Comparison of ENCODE assay signal across 9 mouse cellular contexts in genomic region chr1:36269121-36269795, GRCm38 (mm10). TPM values are rescaled to one million over a fixed set of nuclear protein-coding genes. Genes with fewer than 3 reads are reported as not detected.
DNase-seq lines count a peak whose midpoint lies in the region; ATAC-seq and TF ChIP-seq lines count a peak whose summit lies in the region.
"Had no signal": no experiment of that assay in that cellular context is flagged by ENCODE, and none has a peak within 500 bp of the region (broad histone marks: within the 10 kb centered on the region; RNA-seq: fewer than 3 reads in every experiment).

No protein-coding gene starts in this region.

- DNase-seq in heart, postnatal 10 days = no peak
- DNase-seq in limb, embryonic 14.5 days (ENCODE audit: low spot score) = no peak
- DNase-seq in ovary, adult 18-20 months (ENCODE audit: low spot score) = no peak
- DNase-seq in spleen, postnatal 36 days (ENCODE audit: low spot score in 2 of 2) = no peak
- DNase-seq in layer of hippocampus, adult 9-10 months (ENCODE audit: low spot score) = no peak

- peak; percentile 14 for TF ChIP-seq CTCF in ES-Bruce4 (IDR thresholded peaks at IDR 0.05; ENCODE audit: low read depth, low read length)

- H3K9me3 ChIP-seq in heart, embryonic 15.5 days (replicated peaks) = no peaks in the 10 kb centered on the region
- no peaks in the 10 kb centered on the region for H3K9me3 ChIP-seq in ES-Bruce4 (replicated peaks; ENCODE audit: control insufficient read depth, insufficient read depth, low read length, poor library complexity, severe bottlenecking)
- no peaks in the 10 kb centered on the region for H3K9me3 ChIP-seq in forebrain, embryonic 13.5 days (replicated peaks)
- no peaks in the 10 kb centered on the region for H3K9me3 ChIP-seq in limb, embryonic 14.5 days (ENCODE audit: control insufficient read depth, low read length)

- peak overlapping the region; percentile 33 for H3K4me3 ChIP-seq in heart, embryonic 15.5 days
- peak overlapping the region; percentile 56 for H3K4me3 ChIP-seq in ES-Bruce4 (ENCODE audit: low read depth, low read length)
- peak overlapping the region; percentile 10 for H3K4me3 ChIP-seq in forebrain, embryonic 13.5 days
- peak overlapping the region; percentile 13; the same call in 1 of the 2 replicates for H3K4me3 ChIP-seq in limb, embryonic 14.5 days (replicated peaks; ENCODE audit: low read length)
- H3K4me3 ChIP-seq: myocyte had no signal

- H3K36me3 ChIP-seq in heart, embryonic 15.5 days = no peaks in the 10 kb centered on the region
- no peaks in the 10 kb centered on the region for H3K36me3 ChIP-seq in ES-Bruce4 (ENCODE audit: control insufficient read depth, insufficient read depth, low read length, poor library complexity, severe bottlenecking)
- H3K36me3 ChIP-seq in forebrain, embryonic 13.5 days (ENCODE audit: poor library complexity, severe bottlenecking) = no peaks in the 10 kb centered on the region
- H3K36me3 ChIP-seq in limb, embryonic 14.5 days (ENCODE audit: control insufficient read depth, insufficient read depth, low read length) = no peaks in the 10 kb centered on the region

- intact Hi-C loops in heart, postnatal 10 days (cut with DNase I) = no loop called here

- peak overlapping the region; percentile 60 for H3K4me2 ChIP-seq in heart, embryonic 15.5 days
- peak overlapping the region; percentile 42 for H3K4me2 ChIP-seq in forebrain, embryonic 13.5 days
- peak overlapping the region; percentile 39 for H3K4me2 ChIP-seq in limb, embryonic 14.5 days (replicated peaks; ENCODE audit: low read depth, low read length, severe bottlenecking)

- peaks cover 9% of the 10 kb centered on the region for H3K27me3 ChIP-seq in heart, embryonic 15.5 days
- H3K27me3 ChIP-seq in ES-Bruce4 (ENCODE audit: control insufficient read depth, insufficient read depth, low read length, poor library complexity, severe bottlenecking) = no peaks in the 10 kb centered on the region
- H3K27me3 ChIP-seq in forebrain, embryonic 13.5 days = peaks cover 19% of the 10 kb centered on the region
- H3K27me3 ChIP-seq in limb, embryonic 14.5 days (ENCODE audit: control insufficient read depth, insufficient read depth, low read length) = peaks cover 9% of the 10 kb centered on the region; the same call in 1 of the 2 replicates

- H3K27ac ChIP-seq in heart, embryonic 15.5 days = no peak overlapping the region
- H3K27ac ChIP-seq in ES-Bruce4 (ENCODE audit: insufficient read depth, low read length) = no peak overlapping the region
- H3K27ac ChIP-seq in forebrain, embryonic 13.5 days = no peak overlapping the region
- H3K27ac ChIP-seq in limb, embryonic 14.5 days (replicated peaks; ENCODE audit: low read depth, low read length) = no peak overlapping the region

- TF ChIP-seq POLR2A in ES-Bruce4 (IDR thresholded peaks at IDR 0.05; ENCODE audit: insufficient read depth, low read length) = no peak
- no peak for TF ChIP-seq POLR2A in limb, embryonic 14.5 days (IDR thresholded peaks at IDR 0.05; ENCODE audit: borderline replicate concordance, extremely low read depth, insufficient read depth, insufficient read length)

- no peak for TF ChIP-seq EP300 in ES-Bruce4 (IDR thresholded peaks at IDR 0.05; ENCODE audit: insufficient read depth, low read depth, low read length)

- ATAC-seq in heart, embryonic 15.5 days (replicated peaks; ENCODE audit: insufficient number of reproducible peaks, insufficient read depth, low FRiP score, low read depth) = no peak
- no peak for ATAC-seq in forebrain, embryonic 13.5 days
- no peak for ATAC-seq in limb, embryonic 14.5 days (ENCODE audit: low FRiP score, low read depth)

- H3K4me1 ChIP-seq in heart, embryonic 15.5 days (replicated peaks) = peaks cover 44% of the 10 kb centered on the region
- no peaks in the 10 kb centered on the region for H3K4me1 ChIP-seq in ES-Bruce4 (ENCODE audit: control insufficient read depth, insufficient read depth, low read length)
- no peaks in the 10 kb centered on the region for H3K4me1 ChIP-seq in forebrain, embryonic 13.5 days
- H3K4me1 ChIP-seq in limb, embryonic 14.5 days (ENCODE audit: control insufficient read depth, insufficient read depth, low read length) = peaks cover 6% of the 10 kb centered on the region

- 36% methylated on average over 54 of the region's 54 CpGs for WGBS in heart, embryonic 15.5 days
- WGBS in forebrain, embryonic 13.5 days = 40% methylated on average over 54 of the region's 54 CpGs
- 42% methylated on average over 51 of the region's 54 CpGs for WGBS in limb, embryonic 14.5 days

- H3K9ac ChIP-seq in heart, embryonic 15.5 days = 0 out of 2 replicates have a peak overlapping the region, but pooled peaks have one; percentile 19
- H3K9ac ChIP-seq in ES-Bruce4 (ENCODE audit: low read depth, poor library complexity, severe bottlenecking) = peak overlapping the region; percentile 12; the same call in 1 of the 2 replicates
- no peak overlapping the region for H3K9ac ChIP-seq in forebrain, embryonic 13.5 days
- H3K9ac ChIP-seq in limb, embryonic 14.5 days (ENCODE audit: low read depth, low read length, severe bottlenecking) = no peak overlapping the region

RNA-seq across cellular contexts. Expression of gene Neurl3, which starts 5.2 kb away (rescaled TPM):
- polyA plus RNA-seq in heart, embryonic 15.5 days (2015; fragmentation: Nextera tagmentation; extraction: Ambion mirVana) = 4.5 and 5.8 TPM in 2 replicates
- total RNA-seq in heart, postnatal 10 days (2021) = 1 to 10 TPM; 3.2 to 6.1 TPM
- polyA plus RNA-seq in ES-Bruce4 (2011; ENCODE audit: insufficient read depth, insufficient read length, low read depth, missing spikeins) = not detected in 2 replicates
- polyA plus RNA-seq in forebrain, embryonic 13.5 days (2015; fragmentation: Nextera tagmentation; extraction: Ambion mirVana) = 0.32 and 0.43 TPM in 2 replicates
- 3.0 and 3.7 TPM in 2 replicates for polyA plus RNA-seq in limb, embryonic 14.5 days (2012; rRNA removed)
- 1.8 and 1.9 TPM in 2 replicates for polyA plus RNA-seq in limb, embryonic 14.5 days (2014; fragmentation: Nextera tagmentation; extraction: Ambion mirVana)

RNA-seq across cellular contexts. Expression of gene Uggt1, which starts 24.7 kb away (rescaled TPM):
- polyA plus RNA-seq in heart, embryonic 15.5 days (2015; fragmentation: Nextera tagmentation; extraction: Ambion mirVana) = 26.7 and 40.0 TPM in 2 replicates
- total RNA-seq in heart, postnatal 10 days (2021) = 10 to 100 TPM; 32.5 to 35.8 TPM
- 76.7 and 77.5 TPM in 2 replicates for polyA plus RNA-seq in ES-Bruce4 (2011; ENCODE audit: insufficient read depth, insufficient read length, low read depth, missing spikeins)
- polyA plus RNA-seq in forebrain, embryonic 13.5 days (2015; fragmentation: Nextera tagmentation; extraction: Ambion mirVana) = 47.4 and 50.3 TPM in 2 replicates
- 28.2 and 30.8 TPM in 2 replicates for polyA plus RNA-seq in limb, embryonic 14.5 days (2012; rRNA removed)
- polyA plus RNA-seq in limb, embryonic 14.5 days (2014; fragmentation: Nextera tagmentation; extraction: Ambion mirVana) = 72.0 and 74.3 TPM in 2 replicates

RNA-seq across cellular contexts. Expression of gene Arid5a, which starts 38.3 kb away (rescaled TPM):
- polyA plus RNA-seq in heart, embryonic 15.5 days (2015; fragmentation: Nextera tagmentation; extraction: Ambion mirVana) = 13.1 and 19.4 TPM in 2 replicates
- 10 to 100 TPM; 13.8 to 15.2 TPM for total RNA-seq in heart, postnatal 10 days (2021)
- 3.5 and 4.1 TPM in 2 replicates for polyA plus RNA-seq in ES-Bruce4 (2011; ENCODE audit: insufficient read depth, insufficient read length, low read depth, missing spikeins)
- polyA plus RNA-seq in forebrain, embryonic 13.5 days (2015; fragmentation: Nextera tagmentation; extraction: Ambion mirVana) = 1.5 and 2.2 TPM in 2 replicates
- 7.1 and 9.1 TPM in 2 replicates for polyA plus RNA-seq in limb, embryonic 14.5 days (2012; rRNA removed)
- polyA plus RNA-seq in limb, embryonic 14.5 days (2014; fragmentation: Nextera tagmentation; extraction: Ambion mirVana) = 8.0 and 9.6 TPM in 2 replicates

Comparison
In these comparisons a context has a peak if more than half of its experiments do, and no peak if none do; other contexts are left out.
1. H3K9ac ChIP-seq: peak in heart, embryonic 15.5 days (single experiment) and ES-Bruce4 (single experiment); none in forebrain, embryonic 13.5 days (single experiment) and limb, embryonic 14.5 days (single experiment).
2. Peak in every context shown above with its lines, with median percentiles within 50 percentile points of each other: H3K4me2 ChIP-seq and H3K4me3 ChIP-seq.